Mouse (Mus musculus): Measurements from ENCODE around the gene Olfr907. TPM values are rescaled to one million over a fixed set of nuclear protein-coding genes. Genes with fewer than 3 reads are reported as not detected.

The Olfr907 gene
- total RNA-seq (2021) = not detected

DNA sequence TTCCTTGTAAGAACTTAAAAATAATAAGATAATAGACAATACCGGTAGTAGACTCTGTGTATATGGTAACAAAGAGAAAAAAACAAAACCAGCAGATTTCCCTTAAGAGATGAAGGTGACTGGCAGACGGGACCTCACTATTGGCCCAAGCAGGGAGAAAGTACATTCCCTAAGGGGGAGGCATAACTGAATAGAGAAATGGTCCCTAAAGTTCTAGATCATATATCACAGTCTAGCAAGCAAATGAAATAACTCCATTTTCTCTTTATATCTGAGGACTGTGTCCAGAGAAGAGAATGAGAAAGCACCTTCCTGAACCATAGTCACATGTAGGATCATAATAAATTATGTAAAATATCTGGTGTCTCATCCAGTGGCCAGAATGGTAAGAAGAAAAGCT is at the start of gene Olfr907:
Gene Olfr907, plus strand, starts transcription at position 301 of the 400 bp plus-strand sequence.
- DNase-seq (ENCODE audit: low spot score in 2 of 2) = no peak
- intact Hi-C loops (cut with DNase I) = no loop called here

GRCm38 (mm10) chr9:38447352-38447751 is 48.2 kb upstream of the Olfr907 start, which contains the start of gene Olfr902:
TSS of gene Olfr902 (plus strand) at chr9:38447652.
- DNase-seq (ENCODE audit: low spot score in 2 of 2) = no peak
- intact Hi-C loops (cut with DNase I) = no loop called here

DNA sequence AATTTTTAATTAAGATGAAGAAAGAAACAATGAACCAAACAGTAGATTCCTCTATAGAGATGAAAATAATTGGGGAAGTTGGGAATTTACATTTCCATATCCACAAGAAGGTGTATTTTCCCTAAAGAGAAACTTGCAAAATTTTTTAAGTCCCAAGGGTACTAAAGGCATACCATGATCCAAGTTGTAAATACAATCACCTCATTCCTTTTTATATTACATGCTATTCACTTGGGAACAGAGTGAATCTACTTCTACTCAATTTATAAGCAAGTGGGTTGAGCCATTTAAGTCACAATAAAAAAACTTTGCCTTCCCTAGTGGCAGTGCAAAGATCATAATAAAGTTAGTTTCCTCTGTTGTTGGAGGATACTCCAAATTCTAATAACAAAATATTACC is 32.8 kb upstream of the Olfr907 start, which contains the start of gene Olfr904:
Gene Olfr904, plus strand, starts transcription at position 301 of the 400 bp plus-strand sequence.
- no peak for DNase-seq (ENCODE audit: low spot score in 2 of 2)
- intact Hi-C loops (cut with DNase I) = no loop called here

DNA sequence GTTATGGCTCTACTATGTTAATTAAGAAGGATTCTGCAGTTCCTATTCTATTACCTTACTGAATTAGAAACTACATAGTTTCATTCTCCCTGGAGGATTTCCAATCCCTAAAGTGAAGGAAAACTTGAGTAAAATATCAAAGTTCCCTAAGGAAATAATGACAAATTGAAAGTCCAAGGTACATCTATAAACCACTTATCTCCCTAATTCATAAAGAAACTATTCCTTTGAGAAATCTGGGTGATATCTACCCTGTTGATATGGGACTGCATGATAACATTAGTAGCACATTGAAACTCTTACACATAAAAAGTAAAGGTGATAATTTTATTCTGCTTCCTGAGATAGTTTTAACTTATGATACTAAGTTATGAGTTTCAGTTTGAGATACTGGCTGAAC is 24.8 kb upstream of the Olfr907 start, which contains the start of gene Olfr905:
Gene Olfr905, plus strand, starts transcription at position 301 of the 400 bp plus-strand sequence.
- intact Hi-C loops (cut with DNase I) = no loop called here
- no peak for DNase-seq (ENCODE audit: low spot score in 2 of 2)

GRCm38 (mm10) chr9:38486785-38487184 is 8.8 kb upstream of the Olfr907 start, which contains the start of gene Olfr906:
TSS of gene Olfr906 (plus strand) at chr9:38487085.
- DNase-seq (ENCODE audit: low spot score in 2 of 2) = no peak
- intact Hi-C loops (cut with DNase I) = no loop called here

DNA sequence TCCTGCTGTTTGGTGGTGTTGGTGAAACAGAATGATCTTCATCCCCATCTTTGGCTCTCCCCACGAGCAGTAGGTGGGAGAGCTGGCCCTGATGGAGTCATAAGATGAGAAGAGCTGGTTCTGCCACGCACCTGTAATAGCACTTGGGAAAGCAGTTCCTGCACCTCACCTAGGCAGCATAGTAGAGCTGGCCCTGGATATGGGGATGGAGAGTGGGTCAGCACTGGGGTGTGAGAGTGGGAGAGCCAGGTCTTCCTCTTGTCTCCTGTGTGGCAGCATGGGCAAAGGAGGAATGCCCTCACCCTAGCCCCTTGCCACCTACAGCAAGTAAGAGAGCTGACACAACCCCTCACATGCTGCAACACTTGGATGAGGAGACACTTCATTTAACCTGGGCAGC is 16.8 kb downstream of the Olfr907 start:
- intact Hi-C loops (cut with DNase I) = no loop called here
- no peak for DNase-seq (ENCODE audit: low spot score in 2 of 2)

DNA sequence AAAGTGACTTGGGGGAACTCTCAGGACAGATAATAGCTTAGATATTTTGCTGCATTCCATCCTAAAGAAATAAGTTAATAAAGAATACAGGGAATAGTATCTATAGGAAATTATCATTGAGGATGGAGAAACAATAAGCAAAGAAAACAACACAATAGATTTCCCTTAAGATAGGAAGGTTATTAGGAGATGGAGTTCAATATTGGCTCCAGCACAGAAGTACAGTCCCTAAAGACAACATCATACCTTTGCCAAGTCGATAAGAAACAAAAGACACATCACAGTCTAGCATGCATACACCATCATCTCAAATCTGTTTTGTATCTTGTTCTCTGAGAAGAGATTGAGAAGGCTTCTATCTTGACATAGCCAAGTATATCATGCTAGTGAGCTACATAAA is 25.7 kb downstream of the Olfr907 start, which contains the start of gene Olfr911-ps1:
Gene Olfr911-ps1, plus strand, starts transcription at position 301 of the 400 bp plus-strand sequence.
- DNase-seq (ENCODE audit: low spot score in 2 of 2) = no peak
- intact Hi-C loops (cut with DNase I) = no loop called here

- no peak for DNase-seq (ENCODE audit: low spot score in 2 of 2)
- intact Hi-C loops (cut with DNase I) = no loop called here
These were observed 41.9 kb downstream of the Olfr907 start, which contains the start of gene Olfr910 for GRCm38 (mm10) chr9:38537549-38537948. TSS of gene Olfr910 (plus strand) at chr9:38537849.

Other genes starting within 250 kb of the Olfr907 start
- gene Olfr143, start 243.0 kb upstream of the Olfr907 start, total RNA-seq (2021) = not detected
- not detected for gene Olfr895, start 227.9 kb upstream of the Olfr907 start, total RNA-seq (2021)
- not detected for gene Olfr896-ps1, start 204.7 kb upstream of the Olfr907 start, total RNA-seq (2021)
- gene Olfr25, start 166.7 kb upstream of the Olfr907 start, total RNA-seq (2021) = not detected
- not detected for gene Olfr898, start 147.4 kb upstream of the Olfr907 start, total RNA-seq (2021)
- gene Olfr250, start 128.9 kb upstream of the Olfr907 start, total RNA-seq (2021) = not detected
- not detected for gene Olfr251, start 118.7 kb upstream of the Olfr907 start, total RNA-seq (2021)
- not detected for gene Olfr147, start 94.1 kb upstream of the Olfr907 start, total RNA-seq (2021)
- gene Olfr901, start 66.3 kb upstream of the Olfr907 start, total RNA-seq (2021) = not detected
- not detected for gene Olfr902, start 48.1 kb upstream of the Olfr907 start, total RNA-seq (2021)
- not detected for gene Olfr904, start 32.7 kb upstream of the Olfr907 start, total RNA-seq (2021)
- gene Olfr905, start 24.7 kb upstream of the Olfr907 start, total RNA-seq (2021) = not detected
- not detected for gene Olfr906, start 8.7 kb upstream of the Olfr907 start, total RNA-seq (2021)
- not detected for gene Olfr911-ps1, start 25.8 kb downstream of the Olfr907 start, total RNA-seq (2021)
- not detected for gene Olfr910, start 42.0 kb downstream of the Olfr907 start, total RNA-seq (2021)
- not detected for gene Olfr912, start 84.4 kb downstream of the Olfr907 start, total RNA-seq (2021)
- not detected for gene Olfr913, start 97.0 kb downstream of the Olfr907 start, total RNA-seq (2021)
- gene Olfr914, start 109.3 kb downstream of the Olfr907 start, total RNA-seq (2021) = not detected
- not detected for gene Olfr916, start 164.1 kb downstream of the Olfr907 start, total RNA-seq (2021)
- not detected for gene Olfr917, start 170.0 kb downstream of the Olfr907 start, total RNA-seq (2021)
- not detected for gene Olfr918, start 178.8 kb downstream of the Olfr907 start, total RNA-seq (2021)
- gene Olfr919, start 207.9 kb downstream of the Olfr907 start, total RNA-seq (2021) = not detected
- gene Vwa5a, start 222.5 kb downstream of the Olfr907 start, total RNA-seq (2021) = 1 to 10 TPM; 7.9 to 8.0 TPM